Mouse (Mus musculus) C2C12 (cell line): ENCODE results near the gene Pde4c. TPM values are rescaled to one million over a fixed set of nuclear protein-coding genes. Genes with fewer than 3 reads are reported as not detected.

Experiments
- H3K27me3 ChIP-seq: one replicate; pipeline ENCODE4 v1.6.1; 2011; ENCODE audit not compliant: control insufficient read depth, insufficient read depth, insufficient read length
- H3K36me3 ChIP-seq: one replicate; pipeline ENCODE4 v1.6.1; 2011; ENCODE audit not compliant: control insufficient read depth, insufficient read depth
- H3K4me3 ChIP-seq: one replicate; pipeline ENCODE4 v1.5.1; 2011; ENCODE audit warnings: mild to moderate bottlenecking, control low read depth; ENCODE audit not compliant: poor library complexity, insufficient read depth, severe bottlenecking
- H3K79me2 ChIP-seq: one replicate; pipeline ENCODE4 v1.6.1; 2011; ENCODE audit not compliant: control insufficient read depth, insufficient read depth
- H3K79me3 ChIP-seq: one replicate; pipeline ENCODE4 v1.6.1; 2011; ENCODE audit warnings: low read depth, control low read depth
- H3ac ChIP-seq: one replicate; pipeline ENCODE3; 2011; ENCODE audit warnings: low read depth; ENCODE audit not compliant: control insufficient read depth, insufficient read length
- CEBPB ChIP-seq: IDR thresholded peaks from one replicate; pipeline ENCODE4 v1.6.1; 2011; ENCODE audit warnings: low read depth, mild to moderate bottlenecking, control low read depth, moderate library complexity
- CTCF ChIP-seq: IDR thresholded peaks from one replicate; pipeline ENCODE4 v1.5.1; 2011; ENCODE audit not compliant: control insufficient read depth, insufficient read depth, insufficient read length
- FOSL1 ChIP-seq: IDR thresholded peaks from one replicate; pipeline ENCODE4 v1.8.0; 2011; ENCODE audit warnings: mild to moderate bottlenecking, low read length; ENCODE audit not compliant: poor library complexity, insufficient read depth, severe bottlenecking
- MAX ChIP-seq: IDR thresholded peaks from one replicate; pipeline ENCODE4 v1.6.1; 2011; ENCODE audit warnings: mild to moderate bottlenecking, control low read depth
- MYOD1 ChIP-seq: IDR thresholded peaks from one replicate; pipeline ENCODE4 v1.6.1; 2011; ENCODE audit warnings: low read depth; ENCODE audit not compliant: control insufficient read depth, insufficient read length
- MYOG ChIP-seq: IDR thresholded peaks from one replicate; pipeline ENCODE4 v1.6.1; 2011; ENCODE audit not compliant: control insufficient read depth, insufficient read length; ENCODE audit errors: extremely low read depth
- USF1 ChIP-seq: IDR thresholded peaks from one replicate; pipeline ENCODE4 v1.6.1; 2011; ENCODE audit warnings: low read depth, mild to moderate bottlenecking, control low read depth, moderate library complexity
- microRNA-seq: library from miRNA; unstranded; fragments of <30 nt; microRNA quantifications from one replicate; pipeline ENCODE4, GENCODE M21; 2019; ENCODE audit warnings: borderline microRNAs expressed
- polyA plus RNA-seq: library from polyadenylated mRNA; unstranded; fragments of >200 nt; fragmentation: generic; extraction: Trizol; gene quantifications from one replicate; pipeline ENCODE4 v1.2.1, GENCODE M21; 2012; ENCODE audit warnings: missing spikeins

Gene Pde4c
- polyA plus RNA-seq, 1 experiment: 0.01 TPM

GRCm38 (mm10) chr8:70798281-70798680 is 74.8 kb downstream of the Pde4c start:
- H3K79me3 ChIP-seq: no peaks in the 10 kb centered on the region
- no peak overlapping the region for H3ac ChIP-seq
- H3K36me3 ChIP-seq: no peaks in the 10 kb centered on the region
- H3K4me3 ChIP-seq: no peak overlapping the region
- peaks cover 11% of the 10 kb centered on the region for H3K79me2 ChIP-seq
- H3K27me3 ChIP-seq: no peaks in the 10 kb centered on the region
- TF ChIP-seq MAX: no peak
- TF ChIP-seq FOSL1: no peak
- no peak for TF ChIP-seq CTCF
- no peak for TF ChIP-seq MYOG
- TF ChIP-seq CEBPB: no peak
- TF ChIP-seq USF1: no peak
- TF ChIP-seq MYOD1: no peak

GRCm38 (mm10) chr8:70800648-70801047 is 77.1 kb downstream of the Pde4c start:
- no peaks in the 10 kb centered on the region for H3K27me3 ChIP-seq
- H3K4me3 ChIP-seq: no peak overlapping the region
- peaks cover 18% of the 10 kb centered on the region for H3K79me2 ChIP-seq
- no peak overlapping the region for H3ac ChIP-seq
- no peaks in the 10 kb centered on the region for H3K36me3 ChIP-seq
- no peaks in the 10 kb centered on the region for H3K79me3 ChIP-seq
- TF ChIP-seq MYOG (no peak), FOSL1 (no peak), CEBPB (no peak), MAX (no peak), CTCF (no peak), MYOD1 (no peak), USF1 (no peak)

Small RNA genes lying within 50 kb of the gene (microRNA-seq; reads per million reads assigned to microRNA genes)
- 0.44 reads per million, percentile 6 among the genes with 10 or more reads in this experiment for gene Mir7240

Other genes with a start within 250 kb of the Pde4c start
- 34.4 TPM for gene Klhl26, start 246.8 kb upstream of the Pde4c start, polyA plus RNA-seq
- 0.36 TPM for gene Tmem59l, start 236.4 kb upstream of the Pde4c start, polyA plus RNA-seq
- gene Crlf1, start 230.6 kb upstream of the Pde4c start, polyA plus RNA-seq: 294 TPM
- gene Rex1bd, start 217.0 kb upstream of the Pde4c start, polyA plus RNA-seq: 199 TPM
- 1,556 TPM for gene Uba52, start 212.9 kb upstream of the Pde4c start, polyA plus RNA-seq
- gene Fkbp8, start 196.0 kb upstream of the Pde4c start, polyA plus RNA-seq: 256 TPM
- 47.5 TPM for gene Kxd1, start 195.8 kb upstream of the Pde4c start, polyA plus RNA-seq
- 12.3 TPM for gene Ell, start 184.3 kb upstream of the Pde4c start, polyA plus RNA-seq
- gene Isyna1, start 129.3 kb upstream of the Pde4c start, polyA plus RNA-seq: 78.6 TPM
- gene Ssbp4, start 114.8 kb upstream of the Pde4c start, polyA plus RNA-seq: 193 TPM
- not detected for gene Lrrc25, start 107.6 kb upstream of the Pde4c start, polyA plus RNA-seq
- 20.9 TPM for gene Gdf15, start 91.3 kb upstream of the Pde4c start, polyA plus RNA-seq
- gene Pgpep1, start 63.3 kb upstream of the Pde4c start, polyA plus RNA-seq: 34.9 TPM
- 300 TPM for gene Lsm4, start 50.5 kb upstream of the Pde4c start, polyA plus RNA-seq
- 128 TPM for gene Jund, start 24.8 kb upstream of the Pde4c start, polyA plus RNA-seq
- gene Iqcn, start 20.3 kb upstream of the Pde4c start, polyA plus RNA-seq: 0.01 TPM
- not detected for gene Gm3336, start 5.2 kb upstream of the Pde4c start, polyA plus RNA-seq
- 14.4 TPM for gene Rab3a, start 31.0 kb downstream of the Pde4c start, polyA plus RNA-seq
- gene Mpv17l2, start 37.2 kb downstream of the Pde4c start, polyA plus RNA-seq: 86.8 TPM
- 71.7 TPM for gene Pik3r2, start 53.0 kb downstream of the Pde4c start, polyA plus RNA-seq
- 32.5 TPM for gene Mast3, start 81.3 kb downstream of the Pde4c start, polyA plus RNA-seq
- 29.3 TPM for gene Il12rb1, start 84.7 kb downstream of the Pde4c start, polyA plus RNA-seq
- 4.4 TPM for gene Arrdc2, start 116.0 kb downstream of the Pde4c start, polyA plus RNA-seq
- 3.2 TPM for gene Kcnn1, start 139.5 kb downstream of the Pde4c start, polyA plus RNA-seq
- gene Ccdc124, start 150.2 kb downstream of the Pde4c start, polyA plus RNA-seq: 142 TPM
- gene Slc5a5, start 169.0 kb downstream of the Pde4c start, polyA plus RNA-seq: 0.13 TPM
- gene Rpl18a, start 173.7 kb downstream of the Pde4c start, polyA plus RNA-seq: 4,918 TPM
- 59.7 TPM for gene Map1s, start 182.2 kb downstream of the Pde4c start, polyA plus RNA-seq